Mouse (Mus musculus): ENCODE measurements around the gene Flrt1. TPM values are rescaled to one million over a fixed set of nuclear protein-coding genes. Genes with fewer than 3 reads are reported as not detected.

Flrt1 gene
- polyA plus RNA-seq, 1 experiment from 2014 or later = 3.4 TPM

DNA sequence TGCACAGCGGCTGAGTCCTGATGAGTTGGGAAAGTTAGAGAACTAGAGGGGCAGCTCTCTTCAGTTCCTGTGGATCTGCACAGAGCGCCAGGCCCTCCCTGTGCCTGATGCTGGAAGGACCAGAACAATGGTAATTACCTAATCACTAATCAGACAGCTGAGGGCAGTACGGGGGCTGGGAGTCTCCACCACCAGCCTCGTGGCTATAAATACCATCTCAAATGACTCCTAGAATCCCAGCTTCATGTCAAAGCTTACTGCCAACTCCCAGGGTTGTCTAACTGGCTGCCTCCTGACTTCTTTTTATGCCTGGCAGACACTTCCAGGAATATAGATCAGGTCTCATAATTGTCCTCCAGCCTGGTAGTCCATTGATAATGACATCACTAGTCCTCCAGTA is 60.8 kb downstream of the Flrt1 start:
- no peak for ATAC-seq (ENCODE audit: insufficient read depth, low FRiP score)
- H3K27me3 ChIP-seq (ENCODE audit: control insufficient read depth, insufficient read depth, low read length) = no peaks in the 10 kb centered on the region
- H3K9me3 ChIP-seq (replicated peaks; ENCODE audit: control insufficient read depth, low read length) = no peaks in the 10 kb centered on the region
- peaks cover 4% of the 10 kb centered on the region; the same call in 1 of the 2 replicates for H3K4me1 ChIP-seq (ENCODE audit: control insufficient read depth, insufficient read depth, low read length)
- H3K36me3 ChIP-seq (ENCODE audit: control insufficient read depth, insufficient read depth, low read length) = no peaks in the 10 kb centered on the region
- 42% methylated on average over 4 of the region's 4 CpGs for WGBS
- H3K4me2 ChIP-seq (ENCODE audit: low read depth, low read length) = no peak overlapping the region
- H3K9ac ChIP-seq (ENCODE audit: low read length) = no peak overlapping the region
- H3K27ac ChIP-seq (ENCODE audit: low read length) = no peak overlapping the region
- no peak overlapping the region for H3K4me3 ChIP-seq (replicated peaks; ENCODE audit: low read length)

DNA sequence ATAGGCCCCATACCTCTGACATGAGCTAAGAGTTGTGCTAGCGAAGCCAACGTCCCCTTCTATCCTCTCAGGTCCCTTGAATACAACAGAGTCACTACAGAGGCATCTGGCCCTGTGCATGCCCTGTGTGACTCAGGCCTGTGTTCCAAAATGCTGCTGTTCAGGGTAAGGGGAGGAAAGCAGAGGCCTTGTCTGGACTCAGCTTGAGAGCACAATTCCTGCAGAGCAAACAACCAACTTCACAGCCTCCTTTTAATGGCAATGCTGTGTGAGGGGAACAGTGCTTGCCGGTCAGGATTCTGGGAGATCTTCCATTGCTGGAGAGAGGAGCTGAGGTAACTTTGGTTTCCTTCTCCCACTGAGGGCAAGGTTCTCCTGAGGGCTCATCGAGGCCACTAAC is 61.2 kb downstream of the Flrt1 start:
- Histone ChIP-seq H3K27me3 (ENCODE audit: control insufficient read depth, insufficient read depth, low read length) (no peaks in the 10 kb centered on the region), H3K36me3 (ENCODE audit: control insufficient read depth, insufficient read depth, low read length) (no peaks in the 10 kb centered on the region), H3K4me3 (replicated peaks; ENCODE audit: low read length) (no peak overlapping the region), H3K9me3 (replicated peaks; ENCODE audit: control insufficient read depth, low read length) (no peaks in the 10 kb centered on the region), H3K9ac (ENCODE audit: low read length) (no peak overlapping the region), H3K27ac (ENCODE audit: low read length) (no peak overlapping the region), H3K4me1 (ENCODE audit: control insufficient read depth, insufficient read depth, low read length) (peaks cover 4% of the 10 kb centered on the region; the same call in 1 of the 2 replicates), H3K4me2 (ENCODE audit: low read depth, low read length) (no peak overlapping the region)
- no peak for ATAC-seq (ENCODE audit: insufficient read depth, low FRiP score)
- WGBS = 69% methylated on average over 4 of the region's 4 CpGs

Other genes with a start within 250 kb of the Flrt1 start
- 1.1 and 1.3 TPM in 2 replicates for gene Ccdc88b, start 247.5 kb downstream of the Flrt1 start, polyA plus RNA-seq (2015; fragmentation: Nextera tagmentation; extraction: Ambion mirVana)
- gene Trmt112, start 196.0 kb downstream of the Flrt1 start, polyA plus RNA-seq (2015; fragmentation: Nextera tagmentation; extraction: Ambion mirVana) = 111 and 122 TPM in 2 replicates
- 291 and 307 TPM in 2 replicates for gene Prdx5, start 195.6 kb downstream of the Flrt1 start, polyA plus RNA-seq (2015; fragmentation: Nextera tagmentation; extraction: Ambion mirVana)
- gene Esrra, start 183.9 kb downstream of the Flrt1 start, polyA plus RNA-seq (2015; fragmentation: Nextera tagmentation; extraction: Ambion mirVana) = 17.8 and 18.0 TPM in 2 replicates
- 1.8 and 2.8 TPM in 2 replicates for gene Catsperz, start 180.3 kb downstream of the Flrt1 start, polyA plus RNA-seq (2015; fragmentation: Nextera tagmentation; extraction: Ambion mirVana)
- 0.68 and 0.79 TPM in 2 replicates for gene Kcnk4, start 171.2 kb downstream of the Flrt1 start, polyA plus RNA-seq (2015; fragmentation: Nextera tagmentation; extraction: Ambion mirVana)
- 87.1 and 89.0 TPM in 2 replicates for gene Bad, start 163.9 kb downstream of the Flrt1 start, polyA plus RNA-seq (2015; fragmentation: Nextera tagmentation; extraction: Ambion mirVana)
- 20.2 and 22.1 TPM in 2 replicates for gene Gpr137, start 163.2 kb downstream of the Flrt1 start, polyA plus RNA-seq (2015; fragmentation: Nextera tagmentation; extraction: Ambion mirVana)
- gene Ppp1r14b, start 130.8 kb downstream of the Flrt1 start, polyA plus RNA-seq (2015; fragmentation: Nextera tagmentation; extraction: Ambion mirVana) = 53.7 and 70.6 TPM in 2 replicates
- gene Plcb3, start 129.3 kb downstream of the Flrt1 start, polyA plus RNA-seq (2015; fragmentation: Nextera tagmentation; extraction: Ambion mirVana) = 61.7 and 65.4 TPM in 2 replicates
- gene Fkbp2, start 125.2 kb downstream of the Flrt1 start, polyA plus RNA-seq (2015; fragmentation: Nextera tagmentation; extraction: Ambion mirVana) = 153 and 158 TPM in 2 replicates
- gene Vegfb, start 118.1 kb downstream of the Flrt1 start, polyA plus RNA-seq (2015; fragmentation: Nextera tagmentation; extraction: Ambion mirVana) = 19.0 and 19.7 TPM in 2 replicates
- 28.8 TPM in 2 replicates for gene Dnajc4, start 113.2 kb downstream of the Flrt1 start, polyA plus RNA-seq (2015; fragmentation: Nextera tagmentation; extraction: Ambion mirVana)
- 22.9 and 26.6 TPM in 2 replicates for gene Nudt22, start 109.6 kb downstream of the Flrt1 start, polyA plus RNA-seq (2015; fragmentation: Nextera tagmentation; extraction: Ambion mirVana)
- 10.7 and 12.0 TPM in 2 replicates for gene Trpt1, start 109.6 kb downstream of the Flrt1 start, polyA plus RNA-seq (2015; fragmentation: Nextera tagmentation; extraction: Ambion mirVana)
- 17.3 and 18.4 TPM in 2 replicates for gene Fermt3, start 86.3 kb downstream of the Flrt1 start, polyA plus RNA-seq (2015; fragmentation: Nextera tagmentation; extraction: Ambion mirVana)
- 198 and 202 TPM in 2 replicates for gene Stip1, start 65.8 kb downstream of the Flrt1 start, polyA plus RNA-seq (2015; fragmentation: Nextera tagmentation; extraction: Ambion mirVana)
- 10.0 and 14.0 TPM in 2 replicates for gene Macrod1, start 48.9 kb downstream of the Flrt1 start, polyA plus RNA-seq (2015; fragmentation: Nextera tagmentation; extraction: Ambion mirVana)
- gene Otub1, start 100.6 kb upstream of the Flrt1 start, polyA plus RNA-seq (2015; fragmentation: Nextera tagmentation; extraction: Ambion mirVana) = 157 and 169 TPM in 2 replicates
- 986 and 1,009 TPM in 2 replicates for gene Cox8a, start 111.9 kb upstream of the Flrt1 start, polyA plus RNA-seq (2015; fragmentation: Nextera tagmentation; extraction: Ambion mirVana)
- 46.9 and 50.4 TPM in 2 replicates for gene Naa40, start 135.5 kb upstream of the Flrt1 start, polyA plus RNA-seq (2015; fragmentation: Nextera tagmentation; extraction: Ambion mirVana)
- gene Rcor2, start 161.6 kb upstream of the Flrt1 start, polyA plus RNA-seq (2015; fragmentation: Nextera tagmentation; extraction: Ambion mirVana) = 5.4 and 9.7 TPM in 2 replicates
- 41.2 and 42.7 TPM in 2 replicates for gene Mark2, start 236.1 kb upstream of the Flrt1 start, polyA plus RNA-seq (2015; fragmentation: Nextera tagmentation; extraction: Ambion mirVana)

Measured in stomach, embryonic 16.5 days (tissue).